Mouse (Mus musculus) C3H10T1/2 (cell line): ENCODE results near the gene Calcoco2. TPM values are rescaled to one million over a fixed set of nuclear protein-coding genes. Genes with fewer than 3 reads are reported as not detected.

Experiments used
- polyA plus RNA-seq, 2 experiments: library from polyadenylated mRNA; unstranded; fragments of >200 nt; fragmentation: generic; extraction: Trizol; gene quantifications; one replicate each; pipeline ENCODE4 v1.2.1; 2012; ENCODE audit warnings: missing spikeins in 2 of 2

The Calcoco2 gene
- polyA plus RNA-seq = under 1 TPM in 1 of 2 experiments, not detected in 1; 0.07 TPM

GRCm38 (mm10) chr11:96111751-96112150 is at the start of gene Calcoco2:
Gene Calcoco2 (minus strand): TSS chr11:96111964.

GRCm38 (mm10) chr11:96133239-96133865 is 21.6 kb upstream of the Calcoco2 start, which contains the start of gene Ttll6:
Gene Ttll6 (plus strand): TSS chr11:96133786.

DNA sequence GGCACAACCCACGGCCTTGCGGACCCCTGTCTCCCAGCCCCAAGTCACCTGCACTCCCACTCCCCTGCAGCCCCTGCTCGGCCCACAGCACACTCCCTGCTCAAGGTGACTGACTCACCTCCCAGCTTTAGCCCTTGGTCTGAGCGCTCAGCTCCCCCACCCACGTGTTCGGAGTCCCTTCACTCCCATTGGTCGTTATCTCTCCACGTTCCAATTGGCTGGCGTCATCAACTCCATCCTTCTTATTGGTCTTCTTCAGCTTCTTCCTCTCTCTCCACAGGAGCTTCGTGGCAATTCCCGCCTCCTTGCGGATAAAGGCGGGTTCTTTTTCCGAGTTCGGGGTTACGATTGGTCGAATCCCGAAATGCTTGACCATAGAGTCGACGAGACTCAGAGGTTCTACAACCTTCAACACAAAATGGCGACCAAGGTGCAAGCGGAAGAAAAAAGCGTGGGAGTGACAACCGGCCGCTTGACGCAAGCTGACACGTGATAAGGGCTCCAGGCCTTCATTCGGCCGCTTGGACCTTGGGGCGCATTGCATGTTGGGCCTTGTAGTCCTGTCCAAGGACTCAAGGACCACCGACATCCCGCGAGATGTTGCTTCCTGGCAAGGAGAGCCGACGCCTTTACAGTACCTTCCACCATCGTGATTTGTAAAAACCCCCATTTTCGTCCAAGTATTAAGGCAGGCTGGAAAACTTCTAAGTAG is 36.1 kb downstream of the Calcoco2 start, which contains the start of gene Atp5g1:
Gene Atp5g1, minus strand, starts transcription at position 162 of the 712 bp plus-strand sequence.

DNA sequence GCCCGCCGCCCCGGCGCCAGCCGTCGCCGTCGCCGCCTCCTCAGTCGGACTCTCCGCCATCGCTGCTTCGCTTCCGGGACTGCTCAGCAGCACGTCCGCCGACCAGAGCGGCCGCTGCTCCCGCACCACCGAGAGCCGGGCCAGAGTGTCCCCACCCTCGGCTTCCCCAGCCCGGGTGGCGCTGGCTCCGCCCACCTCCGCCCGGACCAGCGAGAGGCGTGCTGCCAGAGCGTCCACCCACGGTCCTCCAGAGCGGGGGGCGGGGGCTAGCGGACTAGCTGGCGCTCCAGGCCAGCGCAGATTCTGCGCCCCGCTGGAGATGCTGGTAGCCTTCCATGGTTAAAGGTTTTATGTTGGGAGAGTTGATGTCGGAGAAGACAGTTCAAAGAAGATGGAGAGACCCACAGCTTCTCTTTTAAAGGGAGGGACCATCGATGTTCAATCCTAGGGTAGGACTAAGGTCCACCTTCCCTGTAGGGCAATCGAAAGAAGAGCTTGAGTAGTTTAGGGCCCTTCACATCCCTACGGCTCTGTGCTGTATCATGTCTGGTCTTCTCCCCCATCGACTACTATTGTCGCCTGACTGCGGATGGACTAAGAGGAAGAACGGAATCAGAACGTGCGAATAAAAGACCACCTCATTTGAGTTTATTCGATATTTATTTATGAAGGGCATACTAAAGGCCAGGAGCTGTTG is 46.4 kb downstream of the Calcoco2 start, which contains the start of gene Ube2z:
Gene Ube2z, minus strand, starts transcription at position 174 of the 697 bp plus-strand sequence.

Other genes with a start within 250 kb of the Calcoco2 start
- under 1 TPM; 0.02 to 0.06 TPM for gene B4galnt2, start 197.1 kb downstream of the Calcoco2 start, polyA plus RNA-seq
- 10 to 100 TPM in 1 of 2 experiments, 1 to 10 TPM in 1; 7.3 to 12.6 TPM for gene Igf2bp1, start 106.0 kb downstream of the Calcoco2 start, polyA plus RNA-seq
- gene Gip, start 87.4 kb downstream of the Calcoco2 start, polyA plus RNA-seq = under 1 TPM in 1 of 2 experiments, not detected in 1; 0.44 TPM
- gene Snf8, start 77.1 kb downstream of the Calcoco2 start, polyA plus RNA-seq = 100 to 1,000 TPM; 167 to 278 TPM
- 10 to 100 TPM; 50.3 to 83.2 TPM for gene Ube2z, start 46.6 kb downstream of the Calcoco2 start, polyA plus RNA-seq
- 1,000 to 10,000 TPM in 1 of 2 experiments, 100 to 1,000 TPM in 1; 623 to 1,824 TPM for gene Atp5g1, start 36.3 kb downstream of the Calcoco2 start, polyA plus RNA-seq
- gene Ttll6, start 21.8 kb upstream of the Calcoco2 start, polyA plus RNA-seq = under 1 TPM in 1 of 2 experiments, not detected in 1; 0.17 TPM
- gene Hoxb13, start 82.4 kb upstream of the Calcoco2 start, polyA plus RNA-seq = under 1 TPM in 1 of 2 experiments, not detected in 1; 0.02 TPM
- gene Hoxb9, start 159.5 kb upstream of the Calcoco2 start, polyA plus RNA-seq = not detected
- not detected for gene Hoxb8, start 169.9 kb upstream of the Calcoco2 start, polyA plus RNA-seq
- gene Hoxb7, start 174.7 kb upstream of the Calcoco2 start, polyA plus RNA-seq = not detected
- gene Hoxb6, start 180.5 kb upstream of the Calcoco2 start, polyA plus RNA-seq = not detected
- under 1 TPM; 0.01 to 0.04 TPM for gene Hoxb5, start 191.4 kb upstream of the Calcoco2 start, polyA plus RNA-seq
- not detected for gene Hoxb4, start 206.3 kb upstream of the Calcoco2 start, polyA plus RNA-seq
- gene Hoxb3, start 211.4 kb upstream of the Calcoco2 start, polyA plus RNA-seq = under 1 TPM in 1 of 2 experiments, not detected in 1; 0.06 TPM
- not detected for gene Hoxb2, start 238.6 kb upstream of the Calcoco2 start, polyA plus RNA-seq